Mouse (Mus musculus): ENCODE results near the gene Ascc1. TPM values are rescaled to one million over a fixed set of nuclear protein-coding genes. Genes with fewer than 3 reads are reported as not detected.
"Not testable (repeated sequence)": the region's sequence is repeated elsewhere in the genome, so short reads cannot be mapped to it uniquely, and the experiment has no call there.

The Ascc1 gene
- polyA plus RNA-seq, 1 experiment from 2014 or later = 21.6 TPM

- Histone ChIP-seq H3K27ac (no peak overlapping the region), H3K4me2 (no peak overlapping the region), H3K36me3 (no peaks in the 10 kb centered on the region), H3K4me3 (replicated peaks) (no peak overlapping the region), H3K9me3 (replicated peaks) (no peaks in the 10 kb centered on the region), H3K4me1 (replicated peaks) (0 out of 2 replicates have a peak, but pooled peaks cover 4% of the 10 kb centered on the region), H3K27me3 (peaks cover 36% of the 10 kb centered on the region), H3K9ac (no peak overlapping the region)
- ATAC-seq (ENCODE audit: low read depth) (no peak), DNase-seq (no peak)
- WGBS (ENCODE audit: insufficient replicate concordance) = 58% methylated on average over 7 of the region's 7 CpGs
These were observed 115.9 kb downstream of the Ascc1 start for GRCm38 (mm10) chr10:60118464-60118863.

GRCm38 (mm10) chr10:60120630-60121029 lies 118.0 kb downstream of the Ascc1 start:
- WGBS (ENCODE audit: insufficient replicate concordance) = 64% methylated on average over 4 of the region's 4 CpGs
- no peak overlapping the region for H3K9ac ChIP-seq
- no peak overlapping the region for H3K4me2 ChIP-seq
- no peak overlapping the region for H3K4me3 ChIP-seq (replicated peaks)
- DNase-seq (no peak), ATAC-seq (ENCODE audit: low read depth) (no peak)
- H3K27me3 ChIP-seq = peaks cover 22% of the 10 kb centered on the region
- H3K4me1 ChIP-seq (replicated peaks) = 0 out of 2 replicates have a peak, but pooled peaks cover 2% of the 10 kb centered on the region
- no peak overlapping the region for H3K27ac ChIP-seq
- H3K9me3 ChIP-seq (replicated peaks) = no peaks in the 10 kb centered on the region
- H3K36me3 ChIP-seq = no peaks in the 10 kb centered on the region

GRCm38 (mm10) chr10:60124078-60124477 lies 121.5 kb downstream of the Ascc1 start:
- WGBS (ENCODE audit: insufficient replicate concordance) = 51% methylated on average over 6 of the region's 6 CpGs
- no peak for ATAC-seq (ENCODE audit: low read depth)
- Histone ChIP-seq H3K27ac (no peak overlapping the region), H3K36me3 (no peaks in the 10 kb centered on the region), H3K4me2 (no peak overlapping the region), H3K4me1 (replicated peaks) (0 out of 2 replicates have a peak, but pooled peaks cover 4% of the 10 kb centered on the region), H3K9ac (no peak overlapping the region), H3K4me3 (replicated peaks) (no peak overlapping the region), H3K27me3 (peaks cover 4% of the 10 kb centered on the region; the same call in 1 of the 2 replicates), H3K9me3 (replicated peaks) (no peaks in the 10 kb centered on the region)
- DNase-seq = no peak

- peaks cover 4% of the 10 kb centered on the region; the same call in 1 of the 2 replicates for H3K27me3 ChIP-seq
- WGBS (ENCODE audit: insufficient replicate concordance) = 20% methylated on average over 20 of the region's 22 CpGs
- H3K4me3 ChIP-seq (replicated peaks) = no peak overlapping the region
- peak overlapping the region; percentile 42 for H3K4me2 ChIP-seq
- no peak overlapping the region for H3K27ac ChIP-seq
- no peak overlapping the region for H3K9ac ChIP-seq
- ATAC-seq (ENCODE audit: low read depth) (no peak), DNase-seq (peak; percentile 11)
- no peaks in the 10 kb centered on the region for H3K9me3 ChIP-seq (replicated peaks)
- no peaks in the 10 kb centered on the region for H3K36me3 ChIP-seq
- 0 out of 2 replicates have a peak, but pooled peaks cover 4% of the 10 kb centered on the region for H3K4me1 ChIP-seq (replicated peaks)
These were observed 123.1 kb downstream of the Ascc1 start for GRCm38 (mm10) chr10:60125529-60126327.

GRCm38 (mm10) chr10:60128287-60128686 lies 125.7 kb downstream of the Ascc1 start:
- H3K9me3 ChIP-seq (replicated peaks) = no peaks in the 10 kb centered on the region
- no peak overlapping the region for H3K4me3 ChIP-seq (replicated peaks)
- no peak overlapping the region for H3K9ac ChIP-seq
- DNase-seq (no peak), ATAC-seq (ENCODE audit: low read depth) (no peak)
- WGBS (ENCODE audit: insufficient replicate concordance) = 64% methylated on average over 9 of the region's 9 CpGs
- no peak overlapping the region for H3K4me2 ChIP-seq
- no peaks in the 10 kb centered on the region for H3K36me3 ChIP-seq
- no peak overlapping the region for H3K27ac ChIP-seq
- no peaks in the 10 kb centered on the region for H3K27me3 ChIP-seq
- H3K4me1 ChIP-seq (replicated peaks) = 0 out of 2 replicates have a peak, but pooled peaks cover 4% of the 10 kb centered on the region

GRCm38 (mm10) chr10:60130504-60130903 lies 127.9 kb downstream of the Ascc1 start:
- Histone ChIP-seq H3K9ac (no peak overlapping the region), H3K27me3 (0 out of 2 replicates have a peak, but pooled peaks cover 8% of the 10 kb centered on the region), H3K4me1 (replicated peaks) (0 out of 2 replicates have a peak, but pooled peaks cover 4% of the 10 kb centered on the region), H3K4me3 (replicated peaks) (no peak overlapping the region), H3K27ac (no peak overlapping the region), H3K36me3 (no peaks in the 10 kb centered on the region), H3K9me3 (replicated peaks) (no peaks in the 10 kb centered on the region), H3K4me2 (no peak overlapping the region)
- no peak for ATAC-seq (ENCODE audit: low read depth)
- DNase-seq = no peak
- WGBS (ENCODE audit: insufficient replicate concordance) = 52% methylated on average over 4 of the region's 4 CpGs

GRCm38 (mm10) chr10:60133501-60133900 lies 130.9 kb downstream of the Ascc1 start:
- no peaks in the 10 kb centered on the region for H3K4me1 ChIP-seq (replicated peaks)
- 0 out of 2 replicates have a peak, but pooled peaks cover 8% of the 10 kb centered on the region for H3K27me3 ChIP-seq
- no peak overlapping the region for H3K4me2 ChIP-seq
- DNase-seq = no peak
- H3K9me3 ChIP-seq (replicated peaks) = no peaks in the 10 kb centered on the region
- H3K36me3 ChIP-seq = no peaks in the 10 kb centered on the region
- H3K4me3 ChIP-seq (replicated peaks) = no peak overlapping the region
- no peak overlapping the region for H3K27ac ChIP-seq
- H3K9ac ChIP-seq = no peak overlapping the region
- ATAC-seq (ENCODE audit: low read depth) = no peak
- WGBS (ENCODE audit: insufficient replicate concordance) = 27% methylated on average over 6 of the region's 6 CpGs

GRCm38 (mm10) chr10:60134201-60134600 lies 131.6 kb downstream of the Ascc1 start:
- Histone ChIP-seq H3K4me3 (replicated peaks) (no peak overlapping the region), H3K36me3 (no peaks in the 10 kb centered on the region), H3K9me3 (replicated peaks) (no peaks in the 10 kb centered on the region), H3K27ac (no peak overlapping the region), H3K9ac (no peak overlapping the region), H3K4me1 (replicated peaks) (no peaks in the 10 kb centered on the region), H3K4me2 (no peak overlapping the region), H3K27me3 (0 out of 2 replicates have a peak, but pooled peaks cover 8% of the 10 kb centered on the region)
- WGBS (ENCODE audit: insufficient replicate concordance) = 45% methylated on average over 9 of the region's 9 CpGs
- DNase-seq = no peak
- no peak for ATAC-seq (ENCODE audit: low read depth)

- H3K27me3 ChIP-seq; H3K27ac ChIP-seq; ATAC-seq (ENCODE audit: low read depth); H3K4me2 ChIP-seq; H3K4me3 ChIP-seq (replicated peaks); H3K9ac ChIP-seq; H3K4me1 ChIP-seq (replicated peaks); H3K36me3 ChIP-seq; H3K9me3 ChIP-seq (replicated peaks); DNase-seq: not testable (repeated sequence)
- WGBS (ENCODE audit: insufficient replicate concordance) = 32% methylated on average over 1 of the region's 1 CpGs
These were observed 133.4 kb downstream of the Ascc1 start for GRCm38 (mm10) chr10:60136010-60136409.

- no peak for ATAC-seq (ENCODE audit: low read depth)
- H3K4me1 ChIP-seq (replicated peaks) = no peaks in the 10 kb centered on the region
- no peak for DNase-seq
These were observed 134.3 kb downstream of the Ascc1 start for GRCm38 (mm10) chr10:60136935-60137334.

GRCm38 (mm10) chr10:60138680-60139079 lies 136.1 kb downstream of the Ascc1 start:
- no peak for ATAC-seq (ENCODE audit: low read depth)

More at GRCm38 (mm10) chr10:60136935-60137334, 134.3 kb downstream of the Ascc1 start:
- Histone ChIP-seq H3K9me3 (replicated peaks) (no peaks in the 10 kb centered on the region; the same call in 1 of the 2 replicates), H3K36me3 (no peaks in the 10 kb centered on the region), H3K27me3 (0 out of 2 replicates have a peak, but pooled peaks cover 8% of the 10 kb centered on the region), H3K27ac (no peak overlapping the region), H3K4me3 (replicated peaks) (no peak overlapping the region), H3K9ac (no peak overlapping the region), H3K4me2 (no peak overlapping the region)
- WGBS (ENCODE audit: insufficient replicate concordance) = 72% methylated on average over 7 of the region's 7 CpGs

More at GRCm38 (mm10) chr10:60138680-60139079, 136.1 kb downstream of the Ascc1 start:
- DNase-seq = no peak
- 69% methylated on average over 5 of the region's 5 CpGs for WGBS (ENCODE audit: insufficient replicate concordance)
- H3K27ac ChIP-seq = no peak overlapping the region
- no peak overlapping the region for H3K4me3 ChIP-seq (replicated peaks)
- H3K27me3 ChIP-seq = 0 out of 2 replicates have a peak, but pooled peaks cover 7% of the 10 kb centered on the region
- no peak overlapping the region for H3K9ac ChIP-seq
- no peaks in the 10 kb centered on the region; the same call in 1 of the 2 replicates for H3K9me3 ChIP-seq (replicated peaks)
- no peak overlapping the region for H3K4me2 ChIP-seq
- no peaks in the 10 kb centered on the region for H3K36me3 ChIP-seq
- H3K4me1 ChIP-seq (replicated peaks) = no peaks in the 10 kb centered on the region

All from liver, embryonic 13.5 days (tissue).